Mouse (Mus musculus) thymus, adult 2 months (tissue): ENCODE measurements around the gene Otulinl.

Source experiments
- CTCF ChIP-seq: fragments of 200-500 bp; IDR thresholded peaks from 2 replicates; pipeline ENCODE4 v1.5.1; 2012; ENCODE audit warnings: mild to moderate bottlenecking, control low read depth, low read length, moderate library complexity, borderline replicate concordance; ENCODE audit not compliant: control insufficient read depth, poor library complexity, insufficient read depth; ENCODE audit errors: extremely low read depth
- POLR2A ChIP-seq: fragments of 200-500 bp; IDR thresholded peaks from 2 replicates; pipeline ENCODE4 v1.6.1; 2012; ENCODE audit warnings: mild to moderate bottlenecking, low read length, control low read depth, moderate library complexity; ENCODE audit not compliant: control insufficient read depth, poor library complexity, insufficient read depth; ENCODE audit errors: extremely low read depth

GRCm38 (mm10) chr15:27669276-27669675 is 12.1 kb downstream of the Otulinl start:
- TF ChIP-seq POLR2A: no peak
- no peak for TF ChIP-seq CTCF
